Mouse (Mus musculus) left cerebral cortex, postnatal 4 days (tissue): ENCODE data around the gene Zc3hc1. TPM values are rescaled to one million over a fixed set of nuclear protein-coding genes. Genes with fewer than 3 reads are reported as not detected.
"Not testable (repeated sequence)": the region's sequence is repeated elsewhere in the genome, so short reads cannot be mapped to it uniquely, and the experiment has no call there.

Source experiments
- DNase-seq: peaks from one replicate; pipeline ENCODE4 v3.0.0-alpha.2; 2022
- intact Hi-C: fragments of 180-260 bp; cut with DNase I; formaldehyde crosslinking; loops from one replicate; pipeline ENCODE4 v1.15.1; 2025
- total RNA-seq, 2 experiments: library from RNA; stranded (reverse); gene quantifications; 2 replicates each; pipeline ENCODE4 v1.2.3; 2021

Gene Zc3hc1
- total RNA-seq = 10 to 100 TPM; 38.1 to 39.7 TPM

GRCm38 (mm10) chr6:30390714-30391697 is at the start of gene Zc3hc1:
Gene Zc3hc1 (minus strand): TSS chr6:30391028.
- DNase-seq = peak; percentile 63
- intact Hi-C loops = no loop called here

GRCm38 (mm10) chr6:30439576-30439975 is 48.7 kb upstream of the Zc3hc1 start:
- DNase-seq = no peak
- intact Hi-C loops = no loop called here

- intact Hi-C loops = no loop called here
- DNase-seq = no peak
Observed at GRCm38 (mm10) chr6:30437054-30437453, 46.2 kb upstream of the Zc3hc1 start.

GRCm38 (mm10) chr6:30436476-30436875 is 45.6 kb upstream of the Zc3hc1 start:
- intact Hi-C loops = no loop called here
- DNase-seq = no peak

GRCm38 (mm10) chr6:30432461-30433192 is 41.8 kb upstream of the Zc3hc1 start:
- intact Hi-C loops = no loop called here
- DNase-seq = no peak

- intact Hi-C loops = no loop called here
- DNase-seq = no peak
Observed at GRCm38 (mm10) chr6:30416801-30417200, 26.0 kb upstream of the Zc3hc1 start.

- intact Hi-C loops = no loop called here
- DNase-seq = no peak
Observed at GRCm38 (mm10) chr6:30416126-30416525, 25.3 kb upstream of the Zc3hc1 start.

GRCm38 (mm10) chr6:30411311-30411710 is 20.5 kb upstream of the Zc3hc1 start:
- intact Hi-C loops = no loop called here
- no peak for DNase-seq

- intact Hi-C loops = no loop called here
- no peak for DNase-seq
Observed at GRCm38 (mm10) chr6:30409399-30410093, 18.7 kb upstream of the Zc3hc1 start.

- intact Hi-C loops = no loop called here
- no peak for DNase-seq
Observed at GRCm38 (mm10) chr6:30408276-30408675, 17.4 kb upstream of the Zc3hc1 start.

- intact Hi-C loops = loop anchor here (5.0 kb wide), 3 partner anchors 58 to 633 kb away; no protein-coding TSS in a partner anchor
- DNase-seq = no peak
Observed at GRCm38 (mm10) chr6:30404671-30405070, 13.8 kb upstream of the Zc3hc1 start.

GRCm38 (mm10) chr6:30403465-30403864 is 12.6 kb upstream of the Zc3hc1 start:
- intact Hi-C loops = loop anchor here (5.0 kb wide), 3 partner anchors 59 to 634 kb away; no protein-coding TSS in a partner anchor
- DNase-seq = peak; percentile 53

- no peak for DNase-seq
- intact Hi-C loops = loop anchor here (5.0 kb wide), 3 partner anchors 60 to 635 kb away; no protein-coding TSS in a partner anchor
Observed at GRCm38 (mm10) chr6:30402091-30402491, 11.3 kb upstream of the Zc3hc1 start.

- DNase-seq = peak; percentile 99
- intact Hi-C loops = loop anchor here (5.0 kb wide), 3 partner anchors 61 to 636 kb away; no protein-coding TSS in a partner anchor
Observed at GRCm38 (mm10) chr6:30401308-30402015, 10.6 kb upstream of the Zc3hc1 start, which contains the start of gene Klhdc10. Gene Klhdc10 (plus strand): TSS chr6:30401868.

GRCm38 (mm10) chr6:30400716-30401115 is 9.9 kb upstream of the Zc3hc1 start:
- intact Hi-C loops = loop anchor here (5.0 kb wide), 3 partner anchors 62 to 637 kb away; no protein-coding TSS in a partner anchor
- no peak for DNase-seq

- DNase-seq = no peak
- intact Hi-C loops = loop anchor here (5.0 kb wide), 3 partner anchors 62 to 637 kb away; no protein-coding TSS in a partner anchor
Observed at GRCm38 (mm10) chr6:30400146-30400545, 9.3 kb upstream of the Zc3hc1 start.

- DNase-seq = no peak
- intact Hi-C loops = no loop called here
Observed at GRCm38 (mm10) chr6:30391996-30392395, 1.2 kb upstream of the Zc3hc1 start.

- DNase-seq, intact Hi-C loops: not testable (repeated sequence)
Observed at GRCm38 (mm10) chr6:30390271-30390670, 557 bp downstream of the Zc3hc1 start.

- intact Hi-C loops = no loop called here
- DNase-seq = peak; percentile 13
Observed at GRCm38 (mm10) chr6:30381116-30381515, 9.7 kb downstream of the Zc3hc1 start.

GRCm38 (mm10) chr6:30375791-30376190 is 15.0 kb downstream of the Zc3hc1 start:
- intact Hi-C loops = no loop called here
- DNase-seq = peak; percentile 26
